Mouse (Mus musculus) hindbrain, embryonic 12.5 days (tissue): ENCODE results near the gene Gpr160. TPM values are rescaled to one million over a fixed set of nuclear protein-coding genes. Genes with fewer than 3 reads are reported as not detected.

ENCODE experiments used
- ATAC-seq: fragments of 200-750 bp; cut with Nextera tagmentation; 2 replicates; pipeline ENCODE4 v1.8.0; 2017; ENCODE audit warnings: moderate TSS enrichment; ENCODE audit not compliant: low FRiP score
- H3K27ac ChIP-seq: fragments of 300-500 bp; sonication (generic); 2 replicates; pipeline ENCODE4 v1.5.1; 2016; ENCODE audit warnings: mild to moderate bottlenecking
- H3K27me3 ChIP-seq: fragments of 300-500 bp; sonication (generic); 2 replicates; pipeline ENCODE4 v1.6.1; 2016; ENCODE audit warnings: mild to moderate bottlenecking
- H3K36me3 ChIP-seq: fragments of 300-500 bp; sonication (generic); 2 replicates; pipeline ENCODE4 v1.6.1; 2016; ENCODE audit warnings: mild to moderate bottlenecking
- H3K4me1 ChIP-seq: fragments of 300-500 bp; sonication (generic); 2 replicates; pipeline ENCODE4 v1.6.1; 2016
- H3K4me2 ChIP-seq: fragments of 300-500 bp; sonication (generic); replicated peaks from 2 replicates; pipeline ENCODE4 v1.6.1; 2016; ENCODE audit warnings: mild to moderate bottlenecking
- H3K4me3 ChIP-seq: fragments of 300-500 bp; sonication (generic); 2 replicates; pipeline ENCODE4 v1.5.1; 2016; ENCODE audit warnings: mild to moderate bottlenecking
- H3K9ac ChIP-seq: fragments of 300-500 bp; sonication (generic); 2 replicates; pipeline ENCODE4 v1.6.1; 2016; ENCODE audit warnings: mild to moderate bottlenecking, moderate library complexity
- H3K9me3 ChIP-seq: fragments of 300-500 bp; sonication (generic); replicated peaks from 2 replicates; pipeline ENCODE4 v1.6.1; 2016; ENCODE audit warnings: mild to moderate bottlenecking
- WGBS: fragments of 180-500 bp; shearing (Covaris S2); methylation state at CpG from one replicate; pipeline ENCODE4 v1.1.7; 2016; 5-methylcytosine and 5-hydroxymethylcytosine counted together
- polyA plus RNA-seq: library from polyadenylated mRNA; unstranded; fragments of >200 nt; fragmentation: Nextera tagmentation; extraction: Ambion mirVana; gene quantifications from 2 replicates; pipeline ENCODE4 v1.2.1, GENCODE M21; 2016

Gene Gpr160
- polyA plus RNA-seq, 1 experiment from 2014 or later = 2.4 TPM

DNA sequence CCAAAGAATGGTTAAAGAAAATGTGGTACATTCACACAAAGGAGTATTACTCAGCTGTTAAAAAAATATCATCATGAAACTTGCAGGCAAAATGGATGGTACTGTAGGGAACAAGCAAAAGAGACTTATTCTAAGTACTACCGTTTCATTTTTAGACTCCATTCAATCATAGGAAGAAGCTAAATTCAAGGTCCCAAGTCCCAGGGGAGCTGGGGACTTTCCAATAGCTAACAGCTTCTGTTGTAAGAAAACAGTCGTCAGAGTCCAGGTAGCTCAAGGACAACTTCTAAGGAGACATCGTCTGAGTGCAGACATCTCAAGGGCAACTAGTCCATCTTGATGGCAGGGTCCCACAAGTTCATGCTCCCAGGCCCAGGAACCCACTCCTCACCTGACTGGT, 71.9 kb downstream of the Gpr160 start:
- Histone ChIP-seq H3K27me3 (no peaks in the 10 kb centered on the region), H3K9ac (no peak overlapping the region), H3K4me3 (no peak overlapping the region), H3K4me1 (no peaks in the 10 kb centered on the region), H3K4me2 (no peak overlapping the region), H3K27ac (no peak overlapping the region), H3K9me3 (no peaks in the 10 kb centered on the region), H3K36me3 (peaks cover 33% of the 10 kb centered on the region)
- WGBS = 91% methylated on average over 3 of the region's 3 CpGs
- no peak for ATAC-seq

- H3K27me3 ChIP-seq = no peaks in the 10 kb centered on the region
- H3K36me3 ChIP-seq = peaks cover 33% of the 10 kb centered on the region
- WGBS = 49% methylated on average over 3 of the region's 3 CpGs
- H3K9me3 ChIP-seq = no peaks in the 10 kb centered on the region
- no peak overlapping the region for H3K9ac ChIP-seq
- no peaks in the 10 kb centered on the region for H3K4me1 ChIP-seq
- ATAC-seq = no peak
- no peak overlapping the region for H3K4me2 ChIP-seq
- no peak overlapping the region for H3K27ac ChIP-seq
- no peak overlapping the region for H3K4me3 ChIP-seq
Observed at GRCm38 (mm10) chr3:30929828-30930227, 74.1 kb downstream of the Gpr160 start.

DNA sequence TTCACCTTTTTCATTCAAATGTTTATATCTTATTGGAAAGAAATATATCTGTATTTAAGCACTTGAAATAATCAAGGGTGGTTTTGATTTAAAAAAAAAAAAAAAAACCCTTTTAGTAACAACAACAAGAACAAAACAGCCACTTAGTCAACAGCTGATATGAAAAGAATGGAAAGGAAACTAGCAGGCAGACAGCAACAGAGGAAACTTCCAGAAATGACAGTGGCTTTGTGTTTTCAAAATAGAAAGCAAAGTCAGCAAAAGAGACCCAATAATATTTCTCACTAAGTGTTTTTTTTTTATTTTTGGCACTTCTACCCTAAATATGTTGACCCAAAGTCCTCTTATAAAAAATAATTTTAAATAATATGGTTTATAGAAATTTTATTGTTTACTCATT, 78.6 kb downstream of the Gpr160 start:
- H3K27me3 ChIP-seq = no peaks in the 10 kb centered on the region
- H3K4me3 ChIP-seq = no peak overlapping the region
- no peaks in the 10 kb centered on the region for H3K9me3 ChIP-seq
- no peak overlapping the region for H3K27ac ChIP-seq
- H3K9ac ChIP-seq = no peak overlapping the region
- ATAC-seq = no peak
- no peaks in the 10 kb centered on the region for H3K4me1 ChIP-seq
- peaks cover 29% of the 10 kb centered on the region for H3K36me3 ChIP-seq
- H3K4me2 ChIP-seq = no peak overlapping the region

Other genes with a start within 250 kb of the Gpr160 start
- gene Lrriq4, start 211.4 kb upstream of the Gpr160 start, polyA plus RNA-seq = not detected in 2 replicates
- gene Lrrc34, start 208.1 kb upstream of the Gpr160 start, polyA plus RNA-seq = 3.0 and 3.2 TPM in 2 replicates
- not detected in 2 replicates for gene Lrrc31, start 156.1 kb upstream of the Gpr160 start, polyA plus RNA-seq
- gene Samd7, start 109.7 kb upstream of the Gpr160 start, polyA plus RNA-seq = not detected in 2 replicates
- gene Sec62, start 63.1 kb upstream of the Gpr160 start, polyA plus RNA-seq = 93.2 and 101 TPM in 2 replicates
- gene Phc3, start 113.5 kb downstream of the Gpr160 start, polyA plus RNA-seq = 6.5 and 8.1 TPM in 2 replicates
- gene Prkci, start 139.8 kb downstream of the Gpr160 start, polyA plus RNA-seq = 38.6 and 39.9 TPM in 2 replicates
- 51.9 and 52.8 TPM in 2 replicates for gene Skil, start 239.1 kb downstream of the Gpr160 start, polyA plus RNA-seq